Comparison of ENCODE assay signal across 8 mouse cellular contexts in genomic region chr11:36152226-36152625, GRCm38 (mm10).
A peak's percentile ranks its signal among the peaks of the same experiment; 100 is the strongest.
DNase-seq lines count a peak whose midpoint lies in the region; ATAC-seq and TF ChIP-seq lines count a peak whose summit lies in the region.

No protein-coding gene starts in this region.

- H3K36me3 ChIP-seq in kidney, embryonic 15.5 days = no peaks in the 10 kb centered on the region
- H3K36me3 ChIP-seq in kidney, adult 2 months (ENCODE audit: control insufficient read depth, insufficient read depth, low read length) = no peaks in the 10 kb centered on the region
- no peaks in the 10 kb centered on the region for H3K36me3 ChIP-seq in kidney, postnatal 0 days (ENCODE audit: insufficient read depth, low read length)

- peaks cover 7% of the 10 kb centered on the region; the same call in 1 of the 2 replicates for H3K4me1 ChIP-seq in kidney, embryonic 15.5 days
- H3K4me1 ChIP-seq in kidney, adult 2 months (ENCODE audit: control insufficient read depth, insufficient read depth, low read length) = no peaks in the 10 kb centered on the region
- H3K4me1 ChIP-seq in kidney, postnatal 0 days (replicated peaks; ENCODE audit: insufficient read depth, low read length) = no peaks in the 10 kb centered on the region

- H3K9ac ChIP-seq in kidney, embryonic 15.5 days = no peak overlapping the region
- H3K9ac ChIP-seq in kidney, postnatal 0 days (ENCODE audit: low read depth, low read length) = no peak overlapping the region

- H3K4me2 ChIP-seq in kidney, embryonic 15.5 days = peak overlapping the region; percentile 21; the same call in 1 of the 2 replicates
- H3K4me2 ChIP-seq in kidney, postnatal 0 days (ENCODE audit: low read length) = no peak overlapping the region

- no peaks in the 10 kb centered on the region; the same call in 1 of the 2 replicates for H3K27me3 ChIP-seq in kidney, embryonic 15.5 days
- H3K27me3 ChIP-seq in kidney, adult 2 months (replicated peaks; ENCODE audit: control insufficient read depth, insufficient read depth, low read length) = no peaks in the 10 kb centered on the region
- no peaks in the 10 kb centered on the region for H3K27me3 ChIP-seq in kidney, postnatal 0 days (ENCODE audit: insufficient read depth, low read length)

- H3K4me3 ChIP-seq in kidney, embryonic 15.5 days (replicated peaks) = no peak overlapping the region
- H3K4me3 ChIP-seq in kidney, adult 2 months (ENCODE audit: insufficient read depth, low read depth, low read length) = no peak overlapping the region
- H3K4me3 ChIP-seq in kidney, postnatal 0 days (replicated peaks; ENCODE audit: low read depth, low read length) = no peak overlapping the region

- TF ChIP-seq CTCF in kidney, adult 2 months (conservative IDR thresholded peaks at IDR 0.05; ENCODE audit: insufficient read depth, insufficient read length, low read depth, low read length) = no peak
- TF ChIP-seq CTCF in kidney, postnatal 0 days (IDR thresholded peaks at IDR 0.05; ENCODE audit: low read depth) = no peak

- no peak for DNase-seq in kidney, adult 2 months
- DNase-seq in embryo, embryonic 11 days = peak; percentile 62
- DNase-seq in kidney, postnatal 0 days (ENCODE audit: low spot score) = no peak
- peak; percentile 23 for DNase-seq in neural tube, embryonic 10.5 days (ENCODE audit: extremely low spot score, low spot score)
- no peak for DNase-seq in urinary bladder, postnatal 4 days (ENCODE audit: low spot score in 2 of 2)
- DNase-seq in adrenal gland, postnatal 10 days = no peak
- DNase-seq in thymus, postnatal 14 days = no peak

- H3K9me3 ChIP-seq in kidney, embryonic 15.5 days (replicated peaks) = no peaks in the 10 kb centered on the region
- no peaks in the 10 kb centered on the region for H3K9me3 ChIP-seq in kidney, postnatal 0 days (replicated peaks; ENCODE audit: low read length)

- 0 out of 2 replicates have a peak, but pooled peaks have one; percentile 60 for ATAC-seq in kidney, embryonic 15.5 days (replicated peaks; ENCODE audit: low FRiP score)
- ATAC-seq in kidney, postnatal 0 days (replicated peaks; ENCODE audit: low FRiP score, low read depth) = peak; percentile 40; the same call in 1 of the 2 replicates

- H3K27ac ChIP-seq in kidney, embryonic 15.5 days = no peak overlapping the region
- H3K27ac ChIP-seq in kidney, adult 2 months (ENCODE audit: insufficient read depth, low read depth, low read length) = no peak overlapping the region
- H3K27ac ChIP-seq in kidney, postnatal 0 days = no peak overlapping the region

- no peak for TF ChIP-seq POLR2A in kidney, adult 2 months (IDR thresholded peaks at IDR 0.05; ENCODE audit: low read depth, low read length)

- WGBS in kidney, embryonic 15.5 days = 16% methylated on average over 6 of the region's 6 CpGs
- 13% methylated on average over 6 of the region's 6 CpGs for WGBS in kidney, adult 2 months
- WGBS in kidney, postnatal 0 days = 11% methylated on average over 6 of the region's 6 CpGs

Comparison
In these comparisons a context has a peak if more than half of its experiments do, and no peak if none do; other contexts are left out.
1. DNase-seq: peak in embryo, embryonic 11 days (single experiment) and neural tube, embryonic 10.5 days (single experiment); none in kidney, adult 2 months (single experiment), kidney, postnatal 0 days (single experiment), urinary bladder, postnatal 4 days (0 of 2), adrenal gland, postnatal 10 days (single experiment) and thymus, postnatal 14 days (single experiment).